Mouse (Mus musculus) left cerebral cortex, adult 9 months (tissue): ENCODE data around the gene Il21r.

Source experiments
- DNase-seq, 2 experiments: peaks; one replicate each; pipeline ENCODE4 v3.0.0; 2022; ENCODE audit warnings: low spot score in 2 of 2

The Il21r gene

DNA sequence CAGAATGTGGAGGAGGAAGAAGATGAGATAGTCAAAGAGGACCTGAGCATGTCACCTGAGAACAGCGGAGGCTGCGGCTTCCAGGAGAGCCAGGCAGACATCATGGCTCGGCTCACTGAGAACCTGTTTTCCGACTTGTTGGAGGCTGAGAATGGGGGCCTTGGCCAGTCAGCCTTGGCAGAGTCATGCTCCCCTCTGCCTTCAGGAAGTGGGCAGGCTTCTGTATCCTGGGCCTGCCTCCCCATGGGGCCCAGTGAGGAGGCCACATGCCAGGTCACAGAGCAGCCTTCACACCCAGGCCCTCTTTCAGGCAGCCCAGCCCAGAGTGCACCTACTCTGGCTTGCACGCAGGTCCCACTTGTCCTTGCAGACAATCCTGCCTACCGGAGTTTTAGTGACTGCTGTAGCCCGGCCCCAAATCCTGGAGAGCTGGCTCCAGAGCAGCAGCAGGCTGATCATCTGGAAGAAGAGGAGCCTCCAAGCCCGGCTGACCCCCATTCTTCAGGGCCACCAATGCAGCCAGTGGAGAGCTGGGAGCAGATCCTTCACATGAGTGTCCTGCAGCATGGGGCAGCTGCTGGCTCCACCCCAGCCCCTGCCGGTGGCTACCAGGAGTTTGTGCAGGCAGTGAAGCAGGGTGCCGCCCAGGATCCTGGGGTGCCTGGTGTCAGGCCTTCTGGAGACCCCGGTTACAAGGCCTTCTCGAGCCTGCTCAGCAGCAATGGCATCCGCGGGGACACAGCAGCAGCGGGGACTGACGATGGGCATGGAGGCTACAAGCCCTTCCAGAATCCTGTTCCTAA lies 27.3 kb upstream of the Il21r start:
- DNase-seq, result no peak

DNA sequence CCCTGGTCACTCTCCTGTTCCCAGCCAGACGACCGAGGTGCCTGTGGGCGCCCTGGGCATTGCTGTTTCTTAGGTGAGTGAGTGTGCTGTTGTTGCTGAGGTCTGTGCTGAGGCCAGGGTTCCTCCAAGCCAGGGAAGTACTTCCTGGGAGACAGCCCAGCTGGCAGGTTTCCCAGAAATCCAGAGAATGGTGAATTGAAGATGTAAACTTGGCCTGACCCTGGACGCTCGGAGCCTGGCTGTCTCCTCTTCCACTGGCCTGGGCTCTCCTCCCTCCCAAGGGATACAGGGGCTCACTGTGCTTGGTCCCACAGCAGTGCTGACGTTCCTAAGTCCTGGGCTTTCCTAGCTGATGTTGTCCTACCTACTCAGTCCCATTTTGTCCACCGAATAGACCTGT lies 26.2 kb upstream of the Il21r start:
- no peak for DNase-seq

DNA sequence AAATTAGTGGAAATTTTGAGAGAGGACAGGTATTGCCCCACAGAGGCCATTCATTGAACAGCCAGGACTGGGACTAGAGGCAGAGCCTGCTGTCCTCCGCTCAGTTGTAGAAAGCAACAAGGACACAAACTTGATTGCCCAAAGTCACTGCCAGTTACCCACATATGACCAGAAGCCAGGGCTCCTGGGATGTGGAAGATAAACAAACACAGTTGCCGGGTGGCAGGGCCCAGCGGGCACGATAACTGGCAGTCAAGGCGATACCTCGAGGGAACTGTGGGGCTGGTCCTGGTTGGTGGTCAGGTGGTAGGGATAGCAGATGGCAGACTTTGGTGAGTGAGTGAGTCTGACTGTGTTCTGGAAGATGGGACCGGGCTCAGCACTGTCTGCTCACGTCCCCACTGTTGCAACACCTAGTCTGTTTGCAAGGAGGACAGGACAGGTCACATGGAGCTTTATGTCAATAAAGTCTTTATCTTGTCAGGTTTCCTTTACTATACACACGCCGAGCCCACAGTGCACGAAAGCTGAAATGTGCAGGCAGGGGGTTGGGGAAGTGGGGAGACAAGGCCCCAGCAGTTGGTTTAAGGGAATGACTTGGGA lies 25.6 kb upstream of the Il21r start:
- DNase-seq, result no peak

DNA sequence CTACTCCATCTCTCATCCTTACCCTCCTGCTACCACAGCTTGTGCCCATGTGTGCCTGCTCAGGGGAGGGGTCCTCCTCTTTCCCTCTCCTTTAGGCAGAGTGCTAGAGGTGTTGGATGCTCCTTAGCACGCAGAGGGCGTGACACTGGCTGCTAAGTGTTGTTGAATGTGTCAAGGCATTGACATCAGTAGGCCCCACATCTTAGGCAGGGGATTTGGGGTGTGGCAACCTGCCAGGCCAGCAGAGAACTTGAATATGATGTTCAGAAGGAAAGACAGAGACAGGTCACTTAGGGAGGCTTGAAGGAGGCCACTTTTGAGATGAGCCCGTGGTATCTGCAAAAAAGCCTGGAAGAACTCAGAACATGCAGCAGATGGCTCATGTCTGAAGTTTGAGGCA lies 25.1 kb upstream of the Il21r start:
- DNase-seq, result no peak

DNA sequence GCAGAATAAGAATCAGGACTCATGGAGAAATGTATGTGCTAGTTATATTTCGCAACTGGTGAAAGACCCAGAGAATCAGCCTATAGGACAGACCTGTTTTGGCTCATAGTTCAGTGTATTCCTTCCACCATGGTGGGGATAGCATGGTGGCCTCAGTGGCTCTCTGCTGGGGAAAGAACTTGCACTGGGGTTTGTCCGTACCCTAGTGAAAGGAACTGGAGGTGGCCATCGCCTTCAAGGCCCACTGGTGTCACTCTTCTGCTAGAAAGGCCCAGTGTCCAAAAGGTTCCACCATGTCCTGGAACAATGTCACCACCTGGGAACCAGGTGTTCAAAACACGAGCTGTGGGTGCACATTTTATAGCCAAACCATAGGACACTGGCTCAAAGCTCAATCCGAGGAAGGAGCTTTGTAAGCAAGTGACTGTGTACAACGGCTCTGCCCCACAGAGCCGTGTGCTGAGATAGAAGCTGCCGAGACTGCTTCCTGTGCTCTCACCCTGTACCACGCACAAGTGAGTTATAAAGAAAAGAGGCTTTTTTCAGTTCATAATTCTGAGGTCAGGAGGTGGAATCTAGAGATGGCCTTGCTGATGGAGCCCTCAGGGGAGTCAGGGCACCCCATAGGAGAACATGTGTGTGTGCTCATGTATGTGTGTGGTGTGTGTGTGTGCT lies 23.5 kb upstream of the Il21r start:
- DNase-seq, result no peak

DNA sequence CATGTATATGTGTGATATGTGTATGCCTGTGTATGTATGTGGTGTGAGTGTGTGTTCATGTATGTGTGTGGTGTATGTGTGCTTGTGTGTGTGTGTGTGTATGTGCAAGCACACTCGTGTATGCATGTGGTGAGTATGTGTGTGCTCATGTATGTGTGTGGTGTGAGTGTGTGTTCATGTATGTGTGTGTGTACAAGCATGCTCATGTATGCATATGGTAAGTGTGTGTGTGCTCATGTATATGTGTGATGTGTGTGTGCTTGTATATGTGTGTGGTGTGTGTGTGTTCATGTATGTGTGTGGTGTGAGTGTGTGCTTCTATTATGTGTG lies 23.0 kb upstream of the Il21r start:
- DNase-seq, result no peak

DNA sequence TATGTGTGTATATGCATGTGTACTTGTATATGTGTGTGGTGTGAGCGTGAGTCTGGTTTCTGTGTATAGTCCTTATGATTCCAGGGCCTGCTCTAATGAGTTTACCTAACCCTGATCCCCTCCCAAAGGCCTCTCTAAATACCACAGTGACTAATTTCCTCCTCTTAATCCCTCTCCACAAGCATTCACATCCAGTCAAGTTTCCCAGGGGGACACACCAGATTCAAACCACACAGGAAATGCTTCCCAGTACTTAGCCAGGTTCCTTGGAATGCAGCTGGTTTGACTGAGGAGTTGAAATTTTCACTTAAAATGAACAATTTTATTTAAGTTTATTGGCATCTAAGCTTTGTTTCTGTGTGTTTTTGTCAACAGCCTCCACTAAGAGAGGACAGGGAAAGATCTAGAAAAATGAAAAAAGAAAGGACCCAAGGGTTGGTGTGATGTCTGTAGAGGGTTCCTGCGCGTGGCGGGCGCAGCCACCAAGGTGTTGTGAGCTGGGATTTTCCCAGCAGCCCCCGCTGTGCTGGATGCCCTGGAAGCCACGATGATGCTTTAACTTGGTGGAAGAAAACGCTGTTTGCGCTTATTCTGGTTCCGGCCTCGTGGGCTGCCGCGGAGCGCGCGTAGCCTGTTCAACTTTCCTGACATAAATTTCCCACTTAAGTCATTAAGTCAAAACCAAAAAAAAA lies 22.5 kb upstream of the Il21r start:
- peak in 1 of 2 experiments; percentile 26 for DNase-seq

DNA sequence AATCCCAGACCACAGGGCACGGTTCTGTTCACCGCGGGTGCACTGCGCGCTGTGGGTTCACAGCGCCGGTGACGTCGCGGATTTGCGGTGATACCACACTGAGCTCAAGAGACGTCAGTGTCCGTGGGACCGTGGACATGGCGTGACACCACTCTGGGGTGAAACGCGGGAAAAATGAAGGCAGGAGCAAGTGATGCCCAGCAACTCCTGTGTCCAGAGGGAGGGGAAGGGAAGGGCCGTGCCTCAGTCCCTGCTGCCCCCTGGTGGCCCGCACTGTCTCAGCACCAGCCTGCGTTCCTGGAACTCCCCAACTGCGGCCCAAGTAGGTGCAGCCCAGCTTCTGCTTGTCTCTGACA lies 21.9 kb upstream of the Il21r start:
- peak; percentile 42 to 92 for DNase-seq

DNA sequence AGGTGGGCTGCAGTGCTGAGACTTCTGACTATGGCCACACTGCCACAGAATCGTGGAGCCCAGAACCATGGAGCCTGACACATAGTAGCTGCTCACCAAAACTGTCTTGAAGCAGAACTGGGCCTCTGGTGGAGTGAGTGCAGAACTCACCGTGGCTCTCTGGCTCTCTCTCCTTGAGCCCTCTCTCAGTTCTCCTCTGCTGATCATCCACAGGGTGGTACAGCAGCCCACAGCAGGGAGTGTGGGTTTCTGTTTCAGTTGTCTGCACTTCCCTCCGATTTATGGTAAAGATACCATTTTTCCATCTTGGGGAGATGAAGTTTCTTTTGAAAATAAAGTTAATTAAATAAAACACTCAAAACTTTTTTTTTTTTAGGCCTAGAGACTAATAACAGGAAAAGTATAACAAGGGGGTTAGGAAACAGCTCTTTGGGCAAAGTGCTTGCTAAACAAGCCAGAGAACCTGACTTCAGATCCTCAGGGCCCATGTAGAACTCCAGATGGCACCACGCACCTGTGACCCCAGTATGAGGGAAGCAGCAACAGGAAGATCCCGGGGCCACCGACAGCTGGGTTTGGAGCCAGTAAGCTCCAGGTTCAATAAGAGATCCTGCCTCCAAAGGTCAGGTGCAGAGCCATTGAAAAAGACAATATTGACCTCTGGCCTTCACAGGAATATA lies 19.8 kb upstream of the Il21r start:
- no peak for DNase-seq

DNA sequence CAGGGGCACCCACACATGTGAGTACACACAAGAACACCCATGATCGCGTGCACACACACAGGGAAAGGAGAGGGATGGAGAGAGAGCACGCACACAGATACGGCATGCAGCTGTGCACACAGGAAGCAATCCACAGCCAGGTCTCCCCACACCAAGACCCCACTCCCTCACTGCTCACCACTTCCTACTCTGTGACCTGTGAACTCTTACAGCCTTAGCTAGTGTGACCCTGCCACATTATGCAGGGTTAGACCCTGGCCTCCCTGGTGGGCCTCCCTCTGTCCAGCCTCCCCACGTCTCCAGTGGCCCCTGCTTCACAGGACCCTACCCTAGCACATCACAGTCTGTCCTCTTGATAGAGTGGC lies 19.2 kb upstream of the Il21r start:
- no peak for DNase-seq

DNA sequence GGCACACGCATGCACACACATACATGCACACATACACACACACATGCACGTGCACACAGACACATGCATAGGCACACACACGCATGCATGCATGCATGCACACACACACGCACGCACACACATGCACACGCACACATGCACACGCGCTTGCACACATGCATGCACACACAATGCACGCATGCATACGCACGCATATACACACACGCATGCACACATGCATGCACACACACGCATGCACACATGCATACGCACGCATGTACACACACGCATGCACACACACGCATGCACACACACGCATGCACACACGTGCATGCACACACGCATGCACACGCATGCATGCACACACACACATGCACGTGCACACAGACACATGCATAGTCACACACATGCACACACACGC lies 16.9 kb upstream of the Il21r start:
- DNase-seq, result no peak

DNA sequence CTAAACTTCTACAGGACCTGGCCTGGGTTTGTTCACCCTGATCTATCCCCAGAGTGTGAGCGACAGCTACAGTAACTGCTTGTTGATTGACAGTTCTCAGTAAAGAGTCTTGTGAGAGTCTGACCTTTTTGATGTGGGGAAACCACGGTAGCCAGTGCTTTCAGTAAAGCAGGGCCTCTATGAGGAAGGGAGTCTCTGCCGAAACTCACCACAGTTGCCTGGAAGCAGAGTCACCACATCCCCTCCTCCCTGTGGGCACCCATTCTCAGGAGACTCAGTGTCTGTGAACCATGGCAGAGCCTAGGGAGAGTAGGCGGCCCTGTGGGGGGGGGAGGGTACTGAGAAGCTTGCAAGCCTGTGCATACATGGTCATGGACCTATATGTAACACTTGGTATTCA lies 14.5 kb upstream of the Il21r start:
- no peak for DNase-seq

DNA sequence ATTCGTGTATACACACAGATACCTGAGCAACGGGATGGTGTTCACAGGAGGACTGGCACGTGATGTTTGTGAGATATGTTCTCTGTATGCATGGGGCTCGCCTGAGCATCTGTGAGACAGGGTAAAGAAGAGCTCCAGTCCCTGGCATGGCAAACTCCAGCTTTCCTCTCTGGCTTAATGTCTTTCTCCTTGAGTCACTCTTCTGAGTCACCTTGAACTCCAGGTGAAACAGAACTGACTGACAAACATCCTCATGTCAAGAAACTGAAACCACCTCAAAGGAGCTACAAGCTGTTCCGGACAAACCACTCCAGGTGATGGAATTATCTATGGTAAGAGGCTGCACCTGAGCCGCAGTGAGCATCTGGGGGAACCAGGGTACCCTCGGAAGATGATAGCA lies 13.3 kb upstream of the Il21r start:
- DNase-seq, result no peak

DNA sequence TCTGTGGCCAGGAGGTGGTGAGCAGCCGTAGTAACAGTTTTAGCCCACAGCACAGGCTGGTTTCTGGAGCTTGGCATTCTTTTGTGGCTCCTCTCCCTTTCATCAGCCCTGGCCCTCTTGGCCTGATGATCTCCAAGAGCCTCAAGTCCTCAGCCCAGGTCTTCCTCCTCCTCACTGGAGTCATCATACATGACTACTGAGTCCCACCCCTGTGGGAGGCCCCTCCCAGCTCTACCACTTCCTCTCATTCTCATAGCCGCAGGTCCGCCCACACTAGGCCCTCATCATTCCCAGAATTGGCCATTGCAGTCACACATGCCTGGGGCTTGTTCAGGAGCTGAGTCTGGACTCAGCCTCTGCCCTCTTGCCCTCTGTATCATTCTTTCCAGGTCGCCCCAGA lies 9.4 kb upstream of the Il21r start:
- DNase-seq, result no peak

DNA sequence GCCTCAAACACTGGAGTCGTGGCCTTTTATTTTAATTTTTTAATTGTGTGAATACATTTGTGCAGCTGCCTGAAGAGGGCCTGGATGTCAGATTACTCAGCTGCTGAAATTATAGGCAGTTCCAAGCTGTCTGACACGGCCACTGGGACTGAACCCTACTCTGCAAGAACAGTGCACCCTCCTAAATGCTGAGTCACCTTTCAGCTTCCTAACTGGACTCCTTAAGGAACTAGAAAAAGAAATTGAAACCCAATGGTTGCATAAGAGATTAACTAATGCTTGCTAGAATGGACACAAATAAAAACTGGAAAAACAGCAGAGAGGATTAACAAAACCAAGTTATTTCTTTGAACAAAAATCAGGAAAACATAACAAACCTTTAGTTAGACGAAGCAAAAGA lies 6.8 kb upstream of the Il21r start:
- DNase-seq, result no peak

DNA sequence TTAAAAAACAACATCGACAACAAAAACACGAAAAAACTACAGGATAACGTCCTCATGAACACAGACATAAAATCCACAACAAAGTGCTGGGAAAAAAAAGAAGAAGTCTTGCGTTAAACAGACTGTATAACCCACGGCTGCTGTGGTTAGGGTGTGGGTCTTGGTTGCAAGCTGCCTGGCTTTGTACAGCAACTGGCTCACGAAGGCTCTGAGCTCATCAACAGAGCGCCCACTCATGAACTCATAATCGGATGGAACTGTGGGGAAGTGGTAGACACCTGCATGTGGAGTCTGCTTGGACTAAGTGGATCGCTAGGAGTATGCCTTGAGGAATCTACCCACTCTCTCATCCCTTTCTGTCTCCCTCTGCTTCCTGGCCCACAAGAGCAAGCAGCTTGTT lies 6.1 kb upstream of the Il21r start:
- no peak for DNase-seq

DNA sequence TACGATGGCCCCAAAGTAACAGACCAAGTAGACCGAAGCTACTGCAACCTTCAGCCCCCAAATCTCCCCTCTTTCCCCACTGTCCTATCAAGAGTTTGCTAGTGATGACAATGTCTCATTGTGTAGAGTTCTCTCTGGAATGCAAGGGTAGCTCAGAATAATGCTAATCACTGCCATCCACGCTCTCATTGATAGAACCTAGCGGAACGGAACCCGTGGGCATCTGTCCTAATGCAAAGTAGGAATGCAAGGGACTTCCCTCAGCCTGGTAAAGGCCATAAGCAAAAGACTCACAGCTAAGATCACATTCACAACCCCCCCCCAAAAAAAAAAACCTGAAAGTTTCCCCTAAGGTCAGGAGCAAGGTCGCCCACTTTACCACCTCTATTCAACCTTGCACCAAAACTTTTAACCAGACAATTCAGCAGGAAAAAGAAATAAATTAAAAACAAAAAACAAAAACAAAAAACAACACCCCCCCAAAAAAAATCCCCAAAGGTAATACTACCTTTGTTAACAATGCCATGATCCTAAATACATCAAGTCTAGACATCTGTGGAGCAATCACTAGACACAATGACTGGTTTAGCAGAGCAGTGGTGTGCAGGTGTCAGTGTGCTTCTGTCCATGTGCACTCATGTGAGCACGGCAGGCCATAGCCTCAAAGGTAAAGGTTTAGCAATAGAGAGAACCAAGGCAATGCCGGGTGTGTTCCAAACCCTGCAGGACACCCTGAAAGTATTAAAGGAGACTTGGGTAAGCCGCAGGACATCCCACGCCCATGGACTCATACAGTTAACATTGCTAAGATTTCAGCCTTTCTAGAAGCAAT lies 5.5 kb upstream of the Il21r start:
- DNase-seq, result no peak

DNA sequence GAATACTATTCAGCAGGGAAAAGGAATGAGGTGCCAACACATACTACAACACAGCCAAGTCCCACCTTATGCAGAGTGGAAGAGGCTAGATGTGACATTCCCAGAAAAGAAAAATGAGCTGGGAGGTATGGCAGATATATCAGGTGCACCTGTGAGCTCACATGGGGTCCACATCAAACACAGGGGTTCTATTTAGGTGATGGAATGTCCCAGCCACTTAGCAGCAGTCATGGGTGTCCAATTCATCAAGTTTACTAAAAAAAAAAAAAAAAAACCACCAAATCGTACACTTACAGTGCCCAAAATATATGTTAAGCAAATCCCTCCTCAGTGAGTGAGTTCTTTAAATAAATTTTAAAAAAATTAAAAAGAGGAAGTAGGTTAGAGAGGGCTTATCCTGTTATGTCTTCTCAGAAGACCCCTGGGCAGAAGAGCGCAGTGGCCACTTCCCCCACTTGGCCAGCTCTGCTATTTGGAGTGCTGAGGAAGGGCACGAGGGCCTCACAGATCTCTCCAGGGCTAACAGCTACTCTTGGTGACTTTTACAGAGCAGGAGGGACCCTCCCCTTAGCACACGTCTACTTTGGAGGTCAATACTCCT lies 3.8 kb upstream of the Il21r start:
- DNase-seq, result no peak

DNA sequence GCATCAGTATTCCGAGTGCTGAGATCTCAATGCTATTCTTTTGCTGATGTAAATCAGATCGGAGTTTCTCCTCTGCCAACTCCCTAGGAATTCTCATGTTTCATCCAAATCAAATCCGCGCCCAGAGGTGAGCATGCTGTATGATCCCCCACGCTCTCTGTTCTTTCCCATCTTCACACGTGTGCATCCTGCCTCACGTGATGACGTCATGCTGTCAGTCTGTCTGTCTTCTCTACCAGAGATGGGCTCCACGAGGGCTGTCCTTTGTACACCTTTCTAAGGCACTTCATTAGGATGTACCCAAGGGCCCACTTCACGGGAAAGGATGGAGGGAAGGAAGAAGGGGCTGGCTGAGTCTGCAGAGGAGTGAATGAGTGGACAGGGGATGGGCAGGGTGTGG lies 3.1 kb upstream of the Il21r start:
- no peak for DNase-seq

DNA sequence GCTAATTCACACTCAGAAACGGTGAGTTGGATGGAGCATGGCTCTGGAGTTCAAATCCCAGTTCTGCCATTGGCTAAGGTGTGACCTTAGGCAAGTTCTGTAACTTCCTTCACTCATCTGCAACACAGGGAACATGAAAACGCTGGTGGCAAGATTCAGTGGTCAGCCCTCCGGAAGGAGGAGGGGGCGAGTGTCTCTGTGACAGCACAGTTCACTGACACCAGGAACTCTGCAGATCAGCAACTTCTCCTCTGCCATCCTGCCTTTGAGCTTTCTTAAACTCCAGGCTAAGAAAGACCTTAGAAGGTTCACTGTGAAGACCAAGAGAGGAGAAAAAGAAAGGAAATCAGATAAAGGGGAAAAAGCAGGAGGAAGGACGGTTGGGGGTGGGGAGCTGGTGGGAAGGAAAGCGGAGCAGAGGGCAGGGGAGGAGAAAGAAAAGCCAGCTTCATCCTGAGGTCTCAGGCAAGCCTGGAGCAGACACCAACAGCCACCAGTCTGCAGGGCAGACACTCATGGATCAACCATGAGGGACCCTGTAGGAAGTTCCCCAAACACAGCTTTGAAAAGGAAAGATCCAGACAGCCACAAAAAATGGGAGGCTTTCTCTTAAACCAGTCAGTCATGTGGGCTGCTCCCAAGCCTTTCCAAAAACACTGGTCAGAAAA lies 2.5 kb upstream of the Il21r start:
- DNase-seq, result no peak

DNA sequence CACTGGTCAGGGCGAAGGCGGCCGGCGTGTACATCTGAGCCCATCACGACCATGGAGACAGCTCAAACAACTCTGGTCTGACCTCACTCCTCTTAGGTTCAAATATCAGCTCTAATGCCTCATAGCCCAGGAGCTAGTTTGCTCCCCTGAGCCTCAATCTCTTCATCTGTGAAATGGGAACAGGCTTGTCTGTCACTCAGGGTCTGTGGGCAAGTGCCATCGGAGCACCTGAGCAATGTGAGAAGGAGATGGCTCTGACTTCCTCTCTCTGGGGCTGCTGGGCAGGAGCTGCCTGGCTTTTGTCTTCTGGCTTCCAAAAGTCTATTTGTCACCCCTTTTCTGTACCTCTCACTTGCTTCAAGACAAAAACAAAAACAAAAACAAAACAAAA lies 2.0 kb upstream of the Il21r start:
- DNase-seq, result no peak
